Mouse (Mus musculus): ENCODE results near the gene Rnft1. TPM values are rescaled to one million over a fixed set of nuclear protein-coding genes. Genes with fewer than 3 reads are reported as not detected.

Gene Rnft1
- total and polyA plus RNA-seq, 3 experiments: 38.1 to 42.0 TPM; not detected in 1

DNA sequence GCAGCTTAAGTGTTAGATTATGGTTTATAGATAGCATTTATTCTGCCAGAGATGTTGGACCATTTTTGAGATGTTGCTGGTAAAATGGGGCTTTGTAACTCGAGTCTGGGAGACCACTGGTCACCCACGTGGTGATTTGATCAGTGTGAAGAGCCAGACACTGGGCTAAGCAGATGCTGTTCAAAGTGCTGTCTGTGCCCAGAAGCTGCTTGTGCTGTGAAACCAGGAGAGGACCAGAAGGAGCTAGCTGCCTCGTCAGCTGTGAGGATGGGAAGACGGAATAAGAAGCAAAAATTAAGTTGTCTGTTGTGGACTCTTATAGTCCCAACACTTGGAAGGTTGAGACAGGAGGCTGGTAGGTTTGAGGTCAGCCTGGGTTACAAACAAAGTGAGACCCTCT lies 46.2 kb upstream of the Rnft1 start:
- no peak for DNase-seq (ENCODE audit: low read depth, low spot score)
- no peaks in the 10 kb centered on the region; a peak in 1 of 4 replicates for H3K27me3 ChIP-seq (ENCODE audit: control insufficient read depth in 1 of 2, insufficient read depth in 2 of 2, low read length in 2 of 2)
- 0 out of 4 replicates have a peak, but pooled peaks cover 0 to 4% of the 10 kb centered on the region in 2 experiments for H3K4me1 ChIP-seq (ENCODE audit: control insufficient read depth in 1 of 2, insufficient read depth in 2 of 2, low read length in 2 of 2)

GRCm38 (mm10) chr11:86440791-86441190 lies 43.7 kb upstream of the Rnft1 start:
- Histone ChIP-seq H3K4me3 (ENCODE audit: control insufficient read depth in 1 of 2, insufficient read depth in 1 of 2, low read depth in 2 of 2, low read length in 2 of 2) (no peak overlapping the region), H3K27me3 (ENCODE audit: control insufficient read depth in 1 of 2, insufficient read depth in 2 of 2, low read length in 2 of 2) (peaks cover 0 to 3% of the 10 kb centered on the region in 2 experiments; a peak in 3 of 4 replicates), H3K27ac (ENCODE audit: control insufficient read depth, low read depth, low read length) (no peak overlapping the region), H3K79me2 (ENCODE audit: control insufficient read depth, insufficient read depth, low read length, poor library complexity) (no peaks in the 10 kb centered on the region), H3K4me1 (ENCODE audit: control insufficient read depth in 1 of 2, insufficient read depth in 2 of 2, low read length in 2 of 2) (0 out of 4 replicates have a peak, but pooled peaks cover 0 to 4% of the 10 kb centered on the region in 2 experiments), H3K9me3 (replicated peaks; ENCODE audit: insufficient read depth, low read length) (no peaks in the 10 kb centered on the region), H3K9ac (ENCODE audit: control insufficient read depth, low read depth, low read length, poor library complexity, severe bottlenecking) (no peak overlapping the region), H3K36me3 (ENCODE audit: control insufficient read depth in 1 of 2, insufficient read depth in 2 of 2, low read length in 2 of 2) (no peaks in the 10 kb centered on the region)
- no peak for DNase-seq (ENCODE audit: low read depth, low spot score)
- TF ChIP-seq ELF1 (IDR thresholded peaks at IDR 0.05; ENCODE audit: low read depth, low read length): 0 out of 2 replicates have a peak, but pooled peaks have one; percentile 12
- no peak for TF ChIP-seq KAT2A (conservative IDR thresholded peaks at IDR 0.05; ENCODE audit: low read depth, low read length)

More for the DNA sequence above, 46.2 kb upstream of the Rnft1 start:
- no peaks in the 10 kb centered on the region for H3K79me2 ChIP-seq (ENCODE audit: control insufficient read depth, insufficient read depth, low read length, poor library complexity)
- H3K4me3 ChIP-seq (ENCODE audit: control insufficient read depth in 1 of 2, insufficient read depth in 1 of 2, low read depth in 2 of 2, low read length in 2 of 2): no peak overlapping the region
- H3K9ac ChIP-seq (ENCODE audit: control insufficient read depth, low read depth, low read length, poor library complexity, severe bottlenecking): no peak overlapping the region
- no peak overlapping the region for H3K27ac ChIP-seq (ENCODE audit: control insufficient read depth, low read depth, low read length)
- no peak for TF ChIP-seq SIN3A (IDR thresholded peaks at IDR 0.05; ENCODE audit: low read length)
- TF ChIP-seq RAD21 (IDR thresholded peaks at IDR 0.05; ENCODE audit: low read depth, low read length): no peak
- no peak for TF ChIP-seq KAT2A (conservative IDR thresholded peaks at IDR 0.05; ENCODE audit: low read depth, low read length)
- no peak for TF ChIP-seq MEF2A (IDR thresholded peaks at IDR 0.05; ENCODE audit: extremely low read depth, insufficient replicate concordance, low read depth, low read length, poor library complexity, severe bottlenecking)
- TF ChIP-seq MXI1 (IDR thresholded peaks at IDR 0.05; ENCODE audit: low read depth, low read length): no peak
- TF ChIP-seq ELF1 (IDR thresholded peaks at IDR 0.05; ENCODE audit: low read depth, low read length): no peak
- TF ChIP-seq CHD1 (IDR thresholded peaks at IDR 0.05; ENCODE audit: low read depth, low read length): no peak
- no peak for TF ChIP-seq ZKSCAN1 (IDR thresholded peaks at IDR 0.05; ENCODE audit: low read depth, low read length)
- TF ChIP-seq ETS1 (IDR thresholded peaks at IDR 0.05; ENCODE audit: low read depth, low read length): no peak
- no peak for TF ChIP-seq HCFC1 (IDR thresholded peaks at IDR 0.05; ENCODE audit: low read depth, low read length)
- no peak for TF ChIP-seq CHD2 (IDR thresholded peaks at IDR 0.05; ENCODE audit: low read length)
- no peak for TF ChIP-seq ZMIZ1 (IDR thresholded peaks at IDR 0.05; ENCODE audit: low read depth, low read length)
- TF ChIP-seq CTCF (IDR thresholded peaks at IDR 0.05 in 2 of 3, conservative IDR thresholded peaks at IDR 0.05 in 1 of 3; ENCODE audit: control insufficient read depth in 1 of 3, insufficient read depth in 1 of 3, low read depth in 2 of 3, low read length in 3 of 3, poor library complexity in 1 of 3, severe bottlenecking in 1 of 3): no peak
- TF ChIP-seq JUND (IDR thresholded peaks at IDR 0.05; ENCODE audit: low read depth, low read length): no peak
- H3K36me3 ChIP-seq (ENCODE audit: control insufficient read depth in 1 of 2, insufficient read depth in 2 of 2, low read length in 2 of 2): no peaks in the 10 kb centered on the region
- H3K9me3 ChIP-seq (replicated peaks; ENCODE audit: insufficient read depth, low read length): no peaks in the 10 kb centered on the region

DNA sequence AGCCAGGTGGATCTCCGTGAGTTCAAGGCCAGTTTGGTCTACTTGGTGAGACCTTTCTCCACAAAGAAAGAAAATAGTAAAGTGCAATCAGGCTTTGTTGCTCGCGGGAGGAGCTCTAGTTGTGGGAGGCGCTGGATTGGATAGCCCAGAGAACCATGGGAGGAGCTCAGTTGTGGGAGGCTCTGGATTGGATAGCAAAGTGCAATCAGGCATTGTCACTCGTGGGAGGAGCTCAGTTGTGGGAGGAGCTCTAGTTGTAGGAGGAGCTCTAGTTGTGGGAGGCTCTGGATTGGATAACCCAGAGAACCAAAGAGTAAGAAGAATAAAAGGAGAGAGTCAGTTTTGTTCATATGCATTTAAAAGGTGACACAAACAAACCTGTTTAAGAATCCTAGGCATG lies 30.5 kb upstream of the Rnft1 start:
- Histone ChIP-seq H3K4me1 (ENCODE audit: control insufficient read depth in 1 of 2, insufficient read depth in 2 of 2, low read length in 2 of 2) (no peaks in the 10 kb centered on the region), H3K9me3 (replicated peaks; ENCODE audit: insufficient read depth, low read length) (no peaks in the 10 kb centered on the region), H3K79me2 (ENCODE audit: control insufficient read depth, insufficient read depth, low read length, poor library complexity) (no peaks in the 10 kb centered on the region), H3K36me3 (ENCODE audit: control insufficient read depth in 1 of 2, insufficient read depth in 2 of 2, low read length in 2 of 2) (no peaks in the 10 kb centered on the region), H3K4me3 (ENCODE audit: control insufficient read depth in 1 of 2, insufficient read depth in 1 of 2, low read depth in 2 of 2, low read length in 2 of 2) (no peak overlapping the region), H3K27ac (ENCODE audit: control insufficient read depth, low read depth, low read length) (no peak overlapping the region), H3K9ac (ENCODE audit: control insufficient read depth, low read depth, low read length, poor library complexity, severe bottlenecking) (no peak overlapping the region), H3K27me3 (ENCODE audit: control insufficient read depth in 1 of 2, insufficient read depth in 2 of 2, low read length in 2 of 2) (no peaks in the 10 kb centered on the region; a peak in 1 of 4 replicates)
- peak; percentile 54 for DNase-seq (ENCODE audit: low read depth, low spot score)
- TF ChIP-seq NELFE (IDR thresholded peaks at IDR 0.05; ENCODE audit: low read depth, low read length): no peak
- TF ChIP-seq E2F4 (IDR thresholded peaks at IDR 0.05; ENCODE audit: borderline replicate concordance, low read depth, low read length): no peak
- TF ChIP-seq TCF12 (IDR thresholded peaks at IDR 0.05; ENCODE audit: low read depth, low read length): no peak
- no peak for TF ChIP-seq GATA1 (IDR thresholded peaks at IDR 0.05; ENCODE audit: low read depth, low read length)
- TF ChIP-seq JUND (IDR thresholded peaks at IDR 0.05; ENCODE audit: low read depth, low read length): no peak
